Mouse (Mus musculus) E14TG2a.4 (cell line): ENCODE data around the gene Slc22a14.

Experiments used
- CTCF ChIP-seq: conservative IDR thresholded peaks from 2 replicates; pipeline ENCODE4 v1.5.1; 2014; ENCODE audit warnings: low read length
- NANOG ChIP-seq: IDR thresholded peaks from 2 replicates; pipeline ENCODE4 v1.6.1; 2014; ENCODE audit warnings: borderline replicate concordance, low read length, mixed read lengths

DNA sequence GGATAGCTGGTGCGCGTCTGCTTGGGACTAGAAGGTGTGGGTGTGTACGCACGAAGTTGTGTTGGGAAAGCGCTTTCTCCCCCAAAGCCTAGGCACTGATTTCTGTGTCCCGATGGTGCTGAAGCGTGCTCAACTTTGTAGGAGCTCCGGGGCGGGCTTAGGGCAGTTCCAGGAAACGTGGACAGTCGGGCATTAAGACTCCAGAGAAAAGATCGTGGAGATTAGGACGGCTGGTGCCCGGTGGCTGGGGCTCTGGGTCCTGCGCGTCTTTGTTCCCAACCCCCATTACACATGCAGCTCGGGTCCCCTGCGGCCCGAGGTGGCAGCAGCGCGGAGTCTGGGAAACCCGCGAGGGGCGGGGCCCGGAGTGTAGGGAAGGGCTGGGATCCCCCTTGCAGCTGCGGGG lies 37.9 kb upstream of the Slc22a14 start:
- no peak for TF ChIP-seq CTCF
- no peak for TF ChIP-seq NANOG
